Mouse (Mus musculus): ENCODE measurements around the gene Olfr1331. TPM values are rescaled to one million over a fixed set of nuclear protein-coding genes. Genes with fewer than 3 reads are reported as not detected.

Olfr1331 gene
- total RNA-seq (2023) = not detected

DNA sequence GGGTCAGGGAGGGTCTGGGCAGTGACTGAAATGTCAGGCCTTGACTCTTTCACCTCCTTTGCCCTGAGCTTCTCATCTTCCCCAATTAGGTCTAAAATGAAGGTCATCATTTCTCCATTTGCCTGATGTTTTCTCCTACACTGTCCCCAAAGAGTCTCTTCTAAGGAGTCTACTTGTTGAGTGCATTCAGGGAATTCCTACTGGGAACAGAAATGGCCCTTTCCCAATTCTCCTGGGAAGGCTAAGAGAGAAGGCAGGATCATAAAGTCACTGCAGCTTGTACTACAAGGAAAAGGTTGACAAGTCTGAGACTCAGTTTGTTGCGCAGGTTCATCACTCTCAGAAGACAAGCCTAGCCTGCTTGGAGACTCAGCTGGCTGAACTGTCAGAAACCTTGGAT, at the start of gene Olfr1331:
TSS of gene Olfr1331 (plus strand) at position 301 of the 400 bp plus-strand sequence.

DNA sequence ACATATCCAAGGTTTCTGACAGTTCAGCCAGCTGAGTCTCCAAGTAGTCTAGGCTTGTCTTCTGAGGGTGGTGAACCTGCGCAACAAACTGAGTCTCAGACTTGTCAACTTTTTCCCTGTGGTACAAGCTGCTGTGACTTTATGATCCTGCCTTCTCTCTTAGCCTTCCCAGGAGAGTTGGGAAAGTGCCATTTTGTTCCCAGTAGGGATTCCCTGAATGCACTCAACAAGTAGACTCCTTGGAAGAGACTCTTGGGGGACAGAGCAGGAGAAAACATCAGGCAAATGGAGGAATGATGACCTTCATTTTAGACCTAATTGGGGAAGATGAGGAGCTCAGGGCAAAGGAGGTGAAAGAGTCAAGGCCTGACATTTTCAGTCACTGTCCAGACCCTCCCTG, 28.3 kb upstream of the Olfr1331 start, which contains the start of gene Olfr1333:
TSS of gene Olfr1333 (minus strand) at position 101 of the 400 bp plus-strand sequence.

DNA sequence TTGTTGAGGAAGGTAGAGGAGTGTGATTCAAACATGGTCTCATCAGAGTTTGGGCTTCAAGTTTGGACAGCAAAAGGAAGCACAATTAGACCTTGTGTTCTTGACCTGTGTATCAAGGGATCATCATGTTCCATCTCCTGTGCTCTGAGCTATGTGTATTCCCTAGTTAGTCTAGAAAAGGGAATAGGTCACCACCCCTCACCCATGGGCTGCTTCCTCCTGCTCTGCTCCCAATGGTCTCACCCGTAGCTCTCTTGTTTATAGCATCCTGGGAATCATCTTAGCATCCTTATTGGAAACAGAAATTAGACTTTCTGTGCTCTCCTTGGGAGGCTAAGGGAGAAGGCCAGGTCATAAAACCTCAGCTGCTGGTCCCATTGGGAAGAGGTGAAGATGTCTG, 23.8 kb downstream of the Olfr1331 start, which contains the start of gene Olfr1330:
TSS of gene Olfr1330 (plus strand) at position 301 of the 400 bp plus-strand sequence.

GRCm38 (mm10) chr4:118917365-118917764, 52.9 kb downstream of the Olfr1331 start, which contains the start of gene Olfr1329:
Gene Olfr1329, minus strand, starts transcription at chr4:118917465.

Other genes starting within 250 kb of the Olfr1331 start
- not detected for gene Cfap57, start 243.9 kb upstream of the Olfr1331 start, total RNA-seq (2023)
- gene Ebna1bp2, start 243.8 kb upstream of the Olfr1331 start, total RNA-seq (2023) = 69.7 TPM
- gene Olfr62, start 205.7 kb upstream of the Olfr1331 start, total RNA-seq (2023) = not detected
- gene Olfr1342, start 171.9 kb upstream of the Olfr1331 start, total RNA-seq (2023) = not detected
- gene Olfr1341, start 161.1 kb upstream of the Olfr1331 start, total RNA-seq (2023) = not detected
- gene Olfr1340, start 144.5 kb upstream of the Olfr1331 start, total RNA-seq (2023) = not detected
- not detected for gene Olfr1339, start 132.5 kb upstream of the Olfr1331 start, total RNA-seq (2023)
- gene Olfr1338, start 105.9 kb upstream of the Olfr1331 start, total RNA-seq (2023) = not detected
- not detected for gene Olfr1337, start 82.1 kb upstream of the Olfr1331 start, total RNA-seq (2023)
- gene Olfr1335, start 54.7 kb upstream of the Olfr1331 start, total RNA-seq (2023) = not detected
- not detected for gene Olfr1333, start 28.4 kb upstream of the Olfr1331 start, total RNA-seq (2023)
- gene Olfr1330, start 23.9 kb downstream of the Olfr1331 start, total RNA-seq (2023) = not detected
- not detected for gene Olfr1329, start 52.8 kb downstream of the Olfr1331 start, total RNA-seq (2023)
- gene Olfr1328, start 74.0 kb downstream of the Olfr1331 start, total RNA-seq (2023) = not detected
- not detected for gene Lao1, start 96.9 kb downstream of the Olfr1331 start, total RNA-seq (2023)
- gene Slc2a1, start 244.1 kb downstream of the Olfr1331 start, total RNA-seq (2023) = 37.1 TPM

All from CD8-positive naive resting alpha-beta T cell, adult 57 days (primary cell).